Mouse (Mus musculus) lung, postnatal 14 days (tissue): ENCODE measurements around the gene Vangl2.

Source experiments
- DNase-seq: peaks from one replicate; pipeline ENCODE4 v3.0.0; 2021

The Vangl2 gene

DNA sequence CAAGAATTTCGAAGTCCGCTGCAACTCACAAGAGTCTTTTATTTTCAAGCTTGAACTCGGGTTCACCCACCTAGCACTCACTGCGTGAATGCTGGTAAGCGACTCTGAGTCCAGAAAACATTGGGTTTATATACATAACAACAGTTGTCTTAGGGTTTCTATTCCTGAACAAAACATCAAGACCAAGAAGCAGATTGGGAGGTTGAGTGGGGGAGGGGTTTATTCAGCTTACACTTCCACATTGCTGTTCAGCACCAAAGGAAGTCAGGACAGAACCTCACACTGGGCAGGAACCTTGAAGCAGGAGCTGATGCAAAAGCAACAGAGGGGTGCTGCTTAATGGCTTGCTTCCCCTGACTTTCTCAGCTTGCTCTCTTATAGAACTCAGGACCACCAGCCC lies 67.5 kb downstream of the Vangl2 start:
- no peak for DNase-seq

DNA sequence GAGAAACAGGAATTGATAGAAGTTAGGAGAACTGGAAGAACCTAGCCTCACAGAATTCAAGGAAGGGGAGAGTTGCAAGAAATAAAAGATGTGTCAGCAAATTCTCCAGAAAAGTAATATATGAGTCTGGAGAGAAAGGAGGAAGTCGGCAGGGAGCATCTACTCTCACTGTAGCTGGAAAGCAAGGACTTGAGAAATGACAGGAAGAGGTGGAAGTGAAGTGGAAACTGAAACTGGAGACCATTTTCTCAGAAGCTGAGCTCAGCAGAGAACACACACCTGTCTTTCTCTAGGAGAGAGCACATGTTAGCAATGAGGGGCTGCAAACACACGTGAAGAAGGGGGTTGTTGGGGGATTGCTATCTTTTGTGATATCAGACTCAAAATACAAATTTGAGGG lies 70.8 kb downstream of the Vangl2 start:
- no peak for DNase-seq

DNA sequence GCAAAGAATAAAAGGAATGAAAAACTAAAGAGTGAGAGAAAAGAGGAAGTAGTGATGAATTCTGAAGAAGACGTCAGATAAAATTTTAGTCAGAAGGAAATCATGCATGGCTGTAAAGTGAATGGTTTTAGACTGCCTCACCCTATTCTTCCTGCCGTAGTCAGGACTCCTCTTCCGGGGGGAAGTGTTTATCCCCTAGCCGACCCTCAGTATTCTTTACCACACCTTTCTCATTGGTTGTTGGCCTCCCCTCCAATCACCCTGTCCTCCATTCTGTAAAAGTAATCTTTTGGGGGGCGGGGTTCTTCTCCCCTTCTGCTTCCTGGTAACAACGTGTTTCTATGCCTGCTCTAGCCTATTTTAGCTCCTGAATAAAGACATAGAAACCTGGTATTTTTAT lies 73.2 kb downstream of the Vangl2 start:
- DNase-seq, result no peak
